Mouse (Mus musculus): Measurements from ENCODE around the gene Ramp1. TPM values are rescaled to one million over a fixed set of nuclear protein-coding genes. Genes with fewer than 3 reads are reported as not detected.

Gene Ramp1
- total and polyA plus RNA-seq, 2 experiments from 2014 or later = 44.1 to 46.8 TPM

DNA sequence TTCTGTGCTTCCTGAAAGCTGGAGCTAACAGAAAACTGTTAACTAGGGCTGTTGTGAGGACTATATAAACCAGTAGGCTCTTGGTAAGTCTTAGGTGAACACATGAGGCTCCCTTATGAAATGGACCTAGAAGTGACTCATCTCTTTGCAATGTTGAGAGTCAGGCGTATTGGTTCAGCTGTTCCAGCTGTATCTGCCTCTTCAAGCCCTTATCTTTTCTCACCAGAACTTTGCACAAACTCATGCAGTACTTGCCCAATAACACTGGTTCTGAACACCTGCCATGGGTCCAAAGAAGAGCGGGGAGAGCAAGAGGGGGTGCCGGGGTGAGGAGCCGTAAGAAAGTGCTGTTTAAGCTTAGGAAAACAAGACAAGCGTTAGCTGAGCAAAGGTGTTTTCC is 68.6 kb downstream of the Ramp1 start:
- no peak for DNase-seq (ENCODE audit: low spot score)
- TF ChIP-seq CTCF (IDR thresholded peaks at IDR 0.05; ENCODE audit: low read depth) = no peak

DNA sequence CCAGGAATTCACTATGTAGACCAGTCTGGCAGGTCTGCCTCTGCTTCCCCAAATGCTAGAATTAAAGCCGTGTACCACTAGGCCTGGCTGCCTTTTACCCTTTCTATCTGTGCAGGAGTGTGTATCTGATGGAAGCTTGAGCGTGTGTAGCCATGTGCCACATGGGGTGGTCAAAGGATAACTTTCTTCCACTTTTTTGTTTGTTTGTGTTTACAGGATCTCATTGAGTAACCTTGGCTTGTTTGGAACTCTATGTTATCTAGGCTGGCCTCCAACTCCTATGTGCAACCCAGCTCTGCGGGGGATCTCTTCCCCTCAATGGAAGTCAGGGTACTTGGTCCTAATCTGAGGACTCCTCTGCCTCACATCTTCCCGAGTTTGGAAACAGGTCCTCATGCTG is 69.3 kb downstream of the Ramp1 start:
- 0 out of 2 replicates have a peak, but pooled peaks cover 8% of the 10 kb centered on the region for H3K4me1 ChIP-seq (ENCODE audit: insufficient read depth, low read length)
- ATAC-seq (no peak), DNase-seq (ENCODE audit: low spot score) (no peak)
- H3K36me3 ChIP-seq (ENCODE audit: insufficient read depth, low read length) = no peaks in the 10 kb centered on the region
- peak overlapping the region; percentile 26; the same call in 1 of the 2 replicates for H3K4me2 ChIP-seq (ENCODE audit: low read depth, low read length)
- no peaks in the 10 kb centered on the region for H3K9me3 ChIP-seq (ENCODE audit: low read length)
- no peaks in the 10 kb centered on the region for H3K27me3 ChIP-seq (ENCODE audit: insufficient read depth, low read length)
- H3K4me3 ChIP-seq (ENCODE audit: low read length) = no peak overlapping the region
- H3K27ac ChIP-seq = no peak overlapping the region
- H3K9ac ChIP-seq (replicated peaks; ENCODE audit: low read length) = no peak overlapping the region
- no peak for TF ChIP-seq CTCF (IDR thresholded peaks at IDR 0.05; ENCODE audit: low read depth)
- 56% methylated on average over 4 of the region's 4 CpGs for WGBS

More for the DNA sequence above, 68.6 kb downstream of the Ramp1 start:
- H3K9ac ChIP-seq (replicated peaks; ENCODE audit: low read length) = no peak overlapping the region
- no peak for ATAC-seq
- no peak overlapping the region for H3K4me2 ChIP-seq (ENCODE audit: low read depth, low read length)
- H3K27ac ChIP-seq = no peak overlapping the region
- WGBS = 95% methylated on average over 5 of the region's 5 CpGs
- H3K36me3 ChIP-seq (ENCODE audit: insufficient read depth, low read length) = no peaks in the 10 kb centered on the region
- no peaks in the 10 kb centered on the region for H3K9me3 ChIP-seq (ENCODE audit: low read length)
- 0 out of 2 replicates have a peak, but pooled peaks cover 8% of the 10 kb centered on the region for H3K4me1 ChIP-seq (ENCODE audit: insufficient read depth, low read length)
- H3K4me3 ChIP-seq (ENCODE audit: low read length) = no peak overlapping the region
- H3K27me3 ChIP-seq (ENCODE audit: insufficient read depth, low read length) = no peaks in the 10 kb centered on the region

DNA sequence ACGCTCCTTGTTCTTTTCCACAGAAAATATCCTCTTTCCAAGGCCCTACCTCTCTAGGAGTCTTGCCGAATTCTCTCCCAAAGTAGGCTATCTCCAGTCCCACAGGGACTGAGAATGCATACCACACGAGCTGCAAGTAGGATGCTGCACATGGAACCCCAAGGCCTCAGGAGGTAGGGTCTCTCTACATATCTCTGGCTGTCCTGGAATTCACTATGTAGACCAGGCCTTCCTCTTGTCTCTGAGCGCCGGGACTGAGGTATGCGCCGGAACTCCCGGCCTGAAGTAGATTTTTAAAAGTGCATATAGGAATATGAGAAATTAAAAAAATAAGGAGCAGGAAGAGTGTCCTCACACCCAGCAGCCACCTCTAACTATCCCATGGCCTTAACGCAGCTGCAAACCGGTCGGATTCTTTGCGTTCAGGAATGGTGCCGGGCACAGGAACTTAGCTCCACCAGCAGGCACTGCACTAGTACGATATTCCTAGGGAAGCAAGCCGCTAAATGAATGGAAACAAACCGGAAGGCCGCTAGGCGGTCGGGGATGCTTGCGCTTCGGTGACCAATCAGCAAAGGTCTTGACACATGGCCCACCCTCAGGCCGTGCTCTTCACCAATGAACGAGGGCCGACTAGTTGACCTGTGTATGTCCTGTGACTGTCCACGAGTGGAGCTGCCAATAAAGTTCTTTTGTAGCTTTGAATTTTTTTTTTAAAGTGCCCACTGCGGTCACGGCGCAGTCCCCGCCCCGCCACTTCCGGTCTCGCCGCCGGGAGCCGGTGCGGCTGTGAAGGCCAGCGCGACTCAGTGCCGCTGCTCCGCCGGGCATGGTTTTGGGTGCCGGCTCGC is 70.2 kb downstream of the Ramp1 start, which contains the start of gene Ube2f:
Gene Ube2f, plus strand, starts transcription at position 741 of the 851 bp plus-strand sequence.
- Histone ChIP-seq H3K36me3 (ENCODE audit: insufficient read depth, low read length) (no peaks in the 10 kb centered on the region), H3K4me3 (ENCODE audit: low read length) (peak within 1 kb of the TSS; percentile 95), H3K4me2 (ENCODE audit: low read depth, low read length) (peak within 1 kb of the TSS; percentile 87), H3K9ac (replicated peaks; ENCODE audit: low read length) (peak within 1 kb of the TSS; percentile 97), H3K9me3 (ENCODE audit: low read length) (no peaks in the 10 kb centered on the region), H3K27ac (peak within 1 kb of the TSS; percentile 89), H3K4me1 (ENCODE audit: insufficient read depth, low read length) (0 out of 2 replicates have a peak, but pooled peaks cover 8% of the 10 kb centered on the region), H3K27me3 (ENCODE audit: insufficient read depth, low read length) (no peaks in the 10 kb centered on the region)
- TF ChIP-seq CTCF (IDR thresholded peaks at IDR 0.05; ENCODE audit: low read depth) = peak; percentile 78
- peak; percentile 99 for DNase-seq (ENCODE audit: low spot score)
- peak; percentile 99 for ATAC-seq
- WGBS = under 1% methylated on average over 43 of the region's 43 CpGs

DNA sequence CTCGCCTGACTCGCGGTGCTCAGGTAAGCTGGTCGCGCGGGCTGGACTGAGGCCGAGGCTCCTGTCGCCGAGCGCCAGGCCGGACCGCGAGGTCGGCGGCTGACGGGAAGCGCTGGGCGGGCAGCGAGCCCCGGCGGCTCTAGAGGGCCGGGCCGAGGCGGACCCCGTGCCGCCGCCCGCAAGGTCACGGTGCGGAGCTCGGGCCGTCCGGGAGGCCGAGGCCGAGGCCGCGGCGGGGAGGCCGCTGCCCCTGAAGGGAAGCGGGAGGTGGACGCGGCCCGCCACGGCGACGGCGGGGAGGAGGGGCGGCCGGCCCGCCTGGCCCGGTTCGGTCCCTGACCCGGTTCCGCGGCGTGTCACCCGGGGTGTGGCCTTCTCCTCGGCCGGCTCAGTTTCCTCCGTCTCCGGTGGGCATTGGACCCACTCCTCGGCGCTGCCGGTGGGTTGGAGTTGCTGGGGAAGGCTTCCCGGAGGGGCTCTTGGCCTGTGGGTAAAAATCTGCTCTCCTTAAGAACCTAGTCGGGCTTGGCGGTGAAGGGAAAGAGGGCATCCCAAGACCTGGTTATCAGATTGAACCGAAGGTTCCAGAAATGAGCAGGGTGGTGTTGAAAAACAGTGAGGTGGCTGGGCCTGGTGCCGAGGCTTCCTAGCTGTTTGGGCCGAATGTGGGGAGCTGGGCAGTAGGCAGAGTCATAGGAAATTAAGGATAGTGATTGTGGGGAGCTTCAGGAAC is 71.0 kb downstream of the Ramp1 start:
- H3K36me3 ChIP-seq (ENCODE audit: insufficient read depth, low read length) = no peaks in the 10 kb centered on the region
- TF ChIP-seq CTCF (IDR thresholded peaks at IDR 0.05; ENCODE audit: low read depth) = no peak
- DNase-seq (ENCODE audit: low spot score) (no peak), ATAC-seq (peak; percentile 46; the same call in 1 of the 2 replicates)
- no peaks in the 10 kb centered on the region for H3K9me3 ChIP-seq (ENCODE audit: low read length)
- H3K4me1 ChIP-seq (ENCODE audit: insufficient read depth, low read length) = 0 out of 2 replicates have a peak, but pooled peaks cover 8% of the 10 kb centered on the region
- H3K4me2 ChIP-seq (ENCODE audit: low read depth, low read length) = peak overlapping the region; percentile 76
- no peaks in the 10 kb centered on the region for H3K27me3 ChIP-seq (ENCODE audit: insufficient read depth, low read length)
- under 1% methylated on average over 66 of the region's 70 CpGs for WGBS
- H3K27ac ChIP-seq = peak overlapping the region; percentile 89
- peak overlapping the region; percentile 97 for H3K9ac ChIP-seq (replicated peaks; ENCODE audit: low read length)
- peak overlapping the region; percentile 95 for H3K4me3 ChIP-seq (ENCODE audit: low read length)

DNA sequence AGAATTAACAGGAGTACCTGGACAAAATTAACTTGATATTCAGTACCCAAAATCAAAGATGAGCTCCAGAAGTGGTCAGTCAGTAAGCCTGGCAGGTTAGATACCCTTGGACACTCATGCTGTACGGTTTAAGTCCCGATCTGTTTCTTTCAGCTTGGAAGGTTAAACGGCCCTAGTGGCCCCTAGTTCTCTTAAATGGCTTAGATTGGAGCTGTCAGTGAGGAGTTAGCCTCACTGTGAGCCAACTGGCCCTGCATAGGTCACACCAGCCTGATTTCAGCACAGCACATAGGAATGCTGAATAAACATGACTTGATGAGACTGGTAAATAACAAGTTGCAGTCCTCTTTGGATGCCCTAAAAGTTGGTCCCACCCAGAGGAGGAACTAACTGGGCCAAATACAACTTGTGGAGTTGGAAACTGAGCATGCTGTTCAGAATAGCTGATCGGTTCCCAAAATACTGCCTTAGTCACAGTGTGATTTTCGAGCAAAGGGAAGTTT is 71.6 kb downstream of the Ramp1 start:
- no peaks in the 10 kb centered on the region for H3K27me3 ChIP-seq (ENCODE audit: insufficient read depth, low read length)
- H3K4me3 ChIP-seq (ENCODE audit: low read length) = peak overlapping the region; percentile 95
- H3K27ac ChIP-seq = peak overlapping the region; percentile 89; the same call in 1 of the 2 replicates
- H3K4me1 ChIP-seq (ENCODE audit: insufficient read depth, low read length) = 0 out of 2 replicates have a peak, but pooled peaks cover 8% of the 10 kb centered on the region
- H3K4me2 ChIP-seq (ENCODE audit: low read depth, low read length) = peak overlapping the region; percentile 76
- H3K9me3 ChIP-seq (ENCODE audit: low read length) = no peaks in the 10 kb centered on the region
- ATAC-seq (no peak), DNase-seq (ENCODE audit: low spot score) (no peak)
- 0 out of 2 replicates have a peak, but pooled peaks cover 2% of the 10 kb centered on the region for H3K36me3 ChIP-seq (ENCODE audit: insufficient read depth, low read length)
- WGBS = 60% methylated on average over 5 of the region's 5 CpGs
- H3K9ac ChIP-seq (replicated peaks; ENCODE audit: low read length) = peak overlapping the region; percentile 97
- TF ChIP-seq CTCF (IDR thresholded peaks at IDR 0.05; ENCODE audit: low read depth) = no peak

DNA sequence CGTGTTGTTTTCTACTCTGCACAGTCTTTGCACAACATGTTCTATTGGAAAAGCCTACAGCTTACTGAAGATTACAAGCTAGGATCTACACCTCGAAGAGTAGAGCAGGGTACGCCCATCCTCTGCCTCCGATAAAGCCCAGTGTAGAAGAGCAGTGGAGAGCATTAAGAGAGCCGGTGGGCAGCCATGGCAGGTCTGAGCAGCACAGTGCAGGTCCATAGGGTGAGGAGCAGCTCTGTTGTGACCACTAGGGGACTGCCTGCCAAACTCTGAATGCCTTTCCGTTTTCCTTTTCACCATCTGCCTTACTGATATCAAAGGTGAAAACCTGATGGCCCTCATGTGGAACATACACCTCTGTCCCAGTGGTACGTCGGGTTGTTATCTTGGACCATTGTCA is 72.3 kb downstream of the Ramp1 start:
- Histone ChIP-seq H3K27me3 (ENCODE audit: insufficient read depth, low read length) (no peaks in the 10 kb centered on the region), H3K4me2 (ENCODE audit: low read depth, low read length) (peak overlapping the region; percentile 76), H3K4me1 (ENCODE audit: insufficient read depth, low read length) (0 out of 2 replicates have a peak, but pooled peaks cover 8% of the 10 kb centered on the region), H3K27ac (no peak overlapping the region), H3K4me3 (ENCODE audit: low read length) (no peak overlapping the region), H3K9ac (replicated peaks; ENCODE audit: low read length) (no peak overlapping the region), H3K36me3 (ENCODE audit: insufficient read depth, low read length) (0 out of 2 replicates have a peak, but pooled peaks cover 4% of the 10 kb centered on the region), H3K9me3 (ENCODE audit: low read length) (no peaks in the 10 kb centered on the region)
- 61% methylated on average over 8 of the region's 8 CpGs for WGBS
- TF ChIP-seq CTCF (IDR thresholded peaks at IDR 0.05; ENCODE audit: low read depth) = peak; percentile 59
- DNase-seq (ENCODE audit: low spot score) (no peak), ATAC-seq (no peak)
